Mouse (Mus musculus): Measurements from ENCODE around the gene Rnf215.

DNA sequence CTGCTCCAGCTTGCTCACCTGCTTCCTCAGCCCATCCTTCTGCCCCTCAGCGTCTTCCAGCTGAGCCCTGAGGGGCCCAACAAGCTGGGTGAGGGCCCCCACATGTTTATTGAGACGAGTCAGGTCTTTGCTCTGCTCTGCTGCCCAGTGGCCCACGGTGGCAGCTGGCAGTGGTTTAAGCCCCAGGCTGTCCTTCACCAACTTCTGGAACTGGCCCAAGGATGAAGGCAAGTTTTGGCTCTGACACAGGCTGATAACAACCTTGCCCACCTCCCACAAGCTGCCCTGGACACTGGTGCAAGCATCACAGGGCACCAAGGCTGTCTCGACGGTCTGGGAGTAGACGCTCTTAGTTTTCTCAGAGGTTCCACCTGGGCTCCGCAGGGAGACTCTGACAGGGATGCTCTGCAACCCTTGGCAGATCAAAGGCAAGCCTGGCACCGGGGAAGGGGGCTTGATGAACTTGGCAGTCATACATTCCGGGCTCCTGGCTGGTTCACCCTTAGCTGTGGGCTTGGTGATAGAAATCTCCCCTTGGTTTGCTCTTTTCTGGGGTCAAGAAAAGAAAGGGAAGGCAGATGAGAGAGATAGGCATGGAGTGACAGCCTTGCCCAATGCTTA, 13.6 kb downstream of the Rnf215 start:
- TF ChIP-seq CTCF (conservative IDR thresholded peaks at IDR 0.05 in 1 of 2, IDR thresholded peaks at IDR 0.05 in 1 of 2; ENCODE audit: low read depth in 2 of 2, low read length in 2 of 2), result no peak
- no peak for TF ChIP-seq ZNF384 (IDR thresholded peaks at IDR 0.05; ENCODE audit: low read depth, low read length)
- no peak for TF ChIP-seq GABPA (IDR thresholded peaks at IDR 0.05; ENCODE audit: insufficient replicate concordance, low read depth, low read length)
- TF ChIP-seq USF1 (IDR thresholded peaks at IDR 0.05; ENCODE audit: low read depth, low read length), result no peak
- no peak for TF ChIP-seq ZC3H11A (IDR thresholded peaks at IDR 0.05; ENCODE audit: low read depth, low read length)
- TF ChIP-seq RAD21 (IDR thresholded peaks at IDR 0.05; ENCODE audit: low read depth, low read length), result no peak
- TF ChIP-seq MAX (IDR thresholded peaks at IDR 0.05; ENCODE audit: low read length), result no peak
- TF ChIP-seq POLR2AphosphoS2 (IDR thresholded peaks at IDR 0.05; ENCODE audit: low read depth, low read length), result no peak
- TF ChIP-seq E2F4 (IDR thresholded peaks at IDR 0.05; ENCODE audit: insufficient replicate concordance, low read depth, low read length), result no peak
- TF ChIP-seq PAX5 (IDR thresholded peaks at IDR 0.05; ENCODE audit: low read length), result no peak
- no peak for TF ChIP-seq SIN3A (IDR thresholded peaks at IDR 0.05; ENCODE audit: low read length)
